Mouse (Mus musculus): Measurements from ENCODE around the gene 1700020D05Rik. TPM values are rescaled to one million over a fixed set of nuclear protein-coding genes. Genes with fewer than 3 reads are reported as not detected.

The 1700020D05Rik gene
- polyA plus RNA-seq, 1 experiment from 2014 or later: not detected

GRCm38 (mm10) chr19:5483386-5484359 lies 19.9 kb downstream of the 1700020D05Rik start:
- Histone ChIP-seq H3K36me3 (ENCODE audit: control insufficient read depth, insufficient read depth) (peaks cover 33% of the 10 kb centered on the region), H3K4me1 (ENCODE audit: control insufficient read depth, insufficient read depth, low read length) (peaks cover 15% of the 10 kb centered on the region), H3K27me3 (ENCODE audit: control insufficient read depth, insufficient read depth, low read length) (no peaks in the 10 kb centered on the region), H3K9ac (ENCODE audit: low read length) (no peak overlapping the region), H3K4me3 (ENCODE audit: low read length) (no peak overlapping the region), H3K9me3 (replicated peaks; ENCODE audit: control insufficient read depth, low read length) (no peaks in the 10 kb centered on the region), H3K27ac (ENCODE audit: low read length) (no peak overlapping the region), H3K4me2 (ENCODE audit: low read depth, low read length) (no peak overlapping the region)
- 91% methylated on average over 19 of the region's 19 CpGs for WGBS
- ATAC-seq (replicated peaks; ENCODE audit: extremely low read depth, insufficient read depth, low FRiP score): no peak

DNA sequence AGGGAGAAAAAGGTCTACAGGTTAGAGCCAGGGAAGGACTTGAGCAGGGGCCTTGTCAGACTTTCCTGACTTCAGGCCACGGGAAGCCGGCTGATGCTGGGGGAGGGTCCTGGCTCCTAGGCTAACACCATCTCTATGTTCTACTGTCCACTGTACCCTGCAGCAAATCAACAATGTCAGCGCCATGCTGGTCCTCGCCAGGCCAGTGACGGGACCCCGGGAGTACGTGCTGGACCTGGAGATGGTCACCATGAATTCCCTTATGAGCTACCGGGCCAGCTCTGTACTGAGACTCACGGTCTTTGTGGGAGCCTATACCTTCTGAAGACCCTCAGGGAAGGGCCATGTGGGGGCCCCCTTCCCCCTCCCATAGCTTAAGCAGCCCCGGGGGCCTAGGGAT lies 22.2 kb downstream of the 1700020D05Rik start:
- Histone ChIP-seq H3K4me1 (ENCODE audit: control insufficient read depth, insufficient read depth, low read length) (0 out of 2 replicates have a peak, but pooled peaks cover 1% of the 10 kb centered on the region), H3K9ac (ENCODE audit: low read length) (no peak overlapping the region), H3K4me2 (ENCODE audit: low read depth, low read length) (no peak overlapping the region), H3K27ac (ENCODE audit: low read length) (no peak overlapping the region), H3K4me3 (ENCODE audit: low read length) (no peak overlapping the region), H3K9me3 (replicated peaks; ENCODE audit: control insufficient read depth, low read length) (no peaks in the 10 kb centered on the region), H3K27me3 (ENCODE audit: control insufficient read depth, insufficient read depth, low read length) (no peaks in the 10 kb centered on the region), H3K36me3 (ENCODE audit: control insufficient read depth, insufficient read depth) (peaks cover 33% of the 10 kb centered on the region)
- WGBS: 89% methylated on average over 10 of the region's 10 CpGs
- ATAC-seq (replicated peaks; ENCODE audit: extremely low read depth, insufficient read depth, low FRiP score): no peak

- Histone ChIP-seq H3K9ac (ENCODE audit: low read length) (no peak overlapping the region), H3K4me2 (ENCODE audit: low read depth, low read length) (no peak overlapping the region), H3K4me1 (ENCODE audit: control insufficient read depth, insufficient read depth, low read length) (peaks cover 7% of the 10 kb centered on the region), H3K27me3 (ENCODE audit: control insufficient read depth, insufficient read depth, low read length) (no peaks in the 10 kb centered on the region), H3K4me3 (ENCODE audit: low read length) (no peak overlapping the region), H3K27ac (ENCODE audit: low read length) (no peak overlapping the region), H3K9me3 (replicated peaks; ENCODE audit: control insufficient read depth, low read length) (no peaks in the 10 kb centered on the region), H3K36me3 (ENCODE audit: control insufficient read depth, insufficient read depth) (peaks cover 23% of the 10 kb centered on the region)
- WGBS: 88% methylated on average over 10 of the region's 10 CpGs
- no peak for ATAC-seq (replicated peaks; ENCODE audit: extremely low read depth, insufficient read depth, low FRiP score)
Measured at GRCm38 (mm10) chr19:5480016-5480415, 23.6 kb downstream of the 1700020D05Rik start.

GRCm38 (mm10) chr19:5477668-5478300 lies 25.8 kb downstream of the 1700020D05Rik start:
- Histone ChIP-seq H3K4me1 (ENCODE audit: control insufficient read depth, insufficient read depth, low read length) (peaks cover 8% of the 10 kb centered on the region), H3K27ac (ENCODE audit: low read length) (no peak overlapping the region), H3K27me3 (ENCODE audit: control insufficient read depth, insufficient read depth, low read length) (no peaks in the 10 kb centered on the region), H3K9me3 (replicated peaks; ENCODE audit: control insufficient read depth, low read length) (no peaks in the 10 kb centered on the region), H3K36me3 (ENCODE audit: control insufficient read depth, insufficient read depth) (peaks cover 20% of the 10 kb centered on the region), H3K9ac (ENCODE audit: low read length) (no peak overlapping the region), H3K4me3 (ENCODE audit: low read length) (no peak overlapping the region), H3K4me2 (ENCODE audit: low read depth, low read length) (no peak overlapping the region)
- 90% methylated on average over 18 of the region's 18 CpGs for WGBS
- no peak for ATAC-seq (replicated peaks; ENCODE audit: extremely low read depth, insufficient read depth, low FRiP score)

DNA sequence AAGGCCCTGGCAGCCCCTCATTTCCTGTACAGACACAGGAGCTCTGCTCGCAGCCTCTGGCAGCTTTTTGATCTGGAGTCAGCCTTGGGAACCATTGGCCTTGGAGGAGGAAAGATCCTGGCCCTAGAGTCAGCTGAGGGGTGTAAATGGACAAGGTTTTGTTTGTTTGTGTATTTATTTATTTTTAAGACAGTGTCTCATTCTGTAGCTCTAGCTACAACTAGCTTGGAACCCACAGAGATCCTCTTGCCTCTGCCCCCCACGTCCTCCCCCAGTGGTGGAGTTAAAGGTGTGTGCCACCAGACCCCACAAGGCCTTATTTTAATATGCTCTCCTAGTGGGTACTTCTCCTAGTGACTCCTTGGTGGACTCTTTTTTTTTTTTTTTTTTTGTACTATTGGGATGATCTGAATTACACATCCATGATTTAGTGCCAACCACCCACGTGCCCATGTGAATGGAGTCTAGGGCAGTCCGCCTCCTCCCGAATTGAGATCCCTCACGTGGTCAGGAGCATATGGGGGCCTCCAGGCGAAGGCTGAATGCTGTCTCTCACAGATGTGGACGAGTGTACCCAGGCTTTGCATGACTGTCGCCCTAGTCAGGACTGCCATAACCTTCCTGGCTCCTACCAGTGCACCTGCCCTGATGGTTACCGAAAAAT lies 26.5 kb downstream of the 1700020D05Rik start:
- Histone ChIP-seq H3K27me3 (ENCODE audit: control insufficient read depth, insufficient read depth, low read length) (no peaks in the 10 kb centered on the region), H3K36me3 (ENCODE audit: control insufficient read depth, insufficient read depth) (peaks cover 14% of the 10 kb centered on the region), H3K9me3 (replicated peaks; ENCODE audit: control insufficient read depth, low read length) (no peaks in the 10 kb centered on the region), H3K9ac (ENCODE audit: low read length) (no peak overlapping the region), H3K4me2 (ENCODE audit: low read depth, low read length) (no peak overlapping the region), H3K4me3 (ENCODE audit: low read length) (no peak overlapping the region), H3K27ac (ENCODE audit: low read length) (no peak overlapping the region), H3K4me1 (ENCODE audit: control insufficient read depth, insufficient read depth, low read length) (peaks cover 8% of the 10 kb centered on the region)
- no peak for ATAC-seq (replicated peaks; ENCODE audit: extremely low read depth, insufficient read depth, low FRiP score)
- 85% methylated on average over 10 of the region's 10 CpGs for WGBS

DNA sequence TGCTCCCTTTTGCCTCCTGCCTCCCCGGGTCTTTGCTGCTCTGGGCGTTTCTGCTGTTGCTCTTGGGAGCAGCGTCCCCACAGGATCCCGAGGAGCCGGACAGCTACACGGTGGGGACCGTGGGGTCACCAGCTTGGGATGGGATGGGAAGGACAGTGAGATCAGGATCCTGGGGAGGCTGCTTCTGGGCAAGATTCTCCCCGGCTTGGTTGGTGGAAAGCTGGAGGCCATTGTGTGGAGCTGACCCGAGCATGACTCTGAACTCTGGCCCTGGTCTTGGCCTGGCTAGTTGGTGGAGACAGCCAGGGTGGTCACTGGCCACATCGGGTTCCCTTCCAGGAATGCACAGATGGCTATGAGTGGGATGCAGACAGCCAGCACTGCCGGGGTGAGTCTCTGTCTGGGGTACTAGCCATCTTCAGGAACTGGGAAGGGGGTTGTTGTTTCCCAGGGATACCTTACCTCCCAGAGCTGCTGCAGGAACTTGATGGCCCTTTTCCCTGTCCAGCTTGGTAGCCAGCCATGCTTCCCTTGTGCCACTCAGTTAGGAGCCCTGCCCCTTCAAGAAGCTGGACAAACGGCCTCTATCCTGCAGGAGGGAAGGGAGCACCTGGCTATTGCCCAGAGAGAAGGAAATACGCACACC lies 28.4 kb downstream of the 1700020D05Rik start:
- ATAC-seq (replicated peaks; ENCODE audit: extremely low read depth, insufficient read depth, low FRiP score): 0 out of 2 replicates have a peak, but pooled peaks have one; percentile 1
- WGBS: 20% methylated on average over 13 of the region's 13 CpGs

DNA sequence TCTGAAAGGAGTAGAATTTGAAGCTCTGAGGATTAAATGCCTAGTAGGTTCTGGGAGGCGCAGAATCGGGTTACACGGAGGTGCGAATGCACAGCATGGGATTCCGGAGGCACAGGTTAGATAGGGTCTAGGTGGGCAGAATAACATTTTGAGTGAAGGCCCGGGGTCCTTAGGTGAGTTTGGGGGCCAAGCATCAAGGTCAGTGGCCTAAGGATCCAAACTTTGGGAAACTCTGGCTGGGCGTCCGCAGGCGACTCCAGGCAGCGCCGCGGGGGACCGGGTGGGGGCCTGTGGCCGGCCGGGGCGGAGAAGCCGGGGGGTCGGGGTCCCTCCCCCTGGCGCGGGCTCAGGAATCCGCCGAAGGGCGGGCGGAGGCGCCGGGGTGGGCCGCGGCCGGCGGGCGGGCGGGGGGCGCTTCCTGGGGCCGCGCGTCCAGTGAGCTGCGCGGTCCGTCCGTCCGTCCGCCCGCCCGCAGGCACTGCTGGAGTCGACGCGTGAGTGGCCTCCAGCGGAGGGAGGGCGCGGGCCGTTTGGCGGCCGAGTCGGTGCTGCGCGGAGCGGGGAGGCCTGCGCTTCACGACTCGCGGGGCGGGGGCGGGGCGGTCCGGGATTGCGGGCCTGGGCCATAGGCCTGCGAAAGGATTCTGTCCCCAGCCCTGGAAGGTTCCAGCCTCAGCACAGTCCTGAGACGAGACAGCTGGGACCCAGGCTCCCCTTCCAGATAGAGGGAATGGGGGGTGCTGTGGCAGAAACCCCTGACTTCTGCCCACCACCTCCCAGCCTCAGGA lies 29.1 kb downstream of the 1700020D05Rik start:
- Histone ChIP-seq H3K9ac (ENCODE audit: low read length) (peak overlapping the region; percentile 90), H3K4me3 (ENCODE audit: low read length) (peak overlapping the region; percentile 72), H3K9me3 (replicated peaks; ENCODE audit: control insufficient read depth, low read length) (no peaks in the 10 kb centered on the region), H3K36me3 (ENCODE audit: control insufficient read depth, insufficient read depth) (no peaks in the 10 kb centered on the region; the same call in 1 of the 2 replicates), H3K4me1 (ENCODE audit: control insufficient read depth, insufficient read depth, low read length) (peaks cover 8% of the 10 kb centered on the region), H3K4me2 (ENCODE audit: low read depth, low read length) (peak overlapping the region; percentile 97), H3K27me3 (ENCODE audit: control insufficient read depth, insufficient read depth, low read length) (no peaks in the 10 kb centered on the region), H3K27ac (ENCODE audit: low read length) (peak overlapping the region; percentile 86)
- under 1% methylated on average over 47 of the region's 68 CpGs for WGBS
- peak; percentile 59 for ATAC-seq (replicated peaks; ENCODE audit: extremely low read depth, insufficient read depth, low FRiP score)

More for the DNA sequence above, 28.4 kb downstream of the 1700020D05Rik start:
- Histone ChIP-seq H3K9me3 (replicated peaks; ENCODE audit: control insufficient read depth, low read length) (no peaks in the 10 kb centered on the region), H3K36me3 (ENCODE audit: control insufficient read depth, insufficient read depth) (peaks cover 3% of the 10 kb centered on the region), H3K4me3 (ENCODE audit: low read length) (peak overlapping the region; percentile 72), H3K27ac (ENCODE audit: low read length) (peak overlapping the region; percentile 86), H3K4me1 (ENCODE audit: control insufficient read depth, insufficient read depth, low read length) (peaks cover 8% of the 10 kb centered on the region), H3K4me2 (ENCODE audit: low read depth, low read length) (peak overlapping the region; percentile 97), H3K9ac (ENCODE audit: low read length) (peak overlapping the region; percentile 90), H3K27me3 (ENCODE audit: control insufficient read depth, insufficient read depth, low read length) (no peaks in the 10 kb centered on the region)

DNA sequence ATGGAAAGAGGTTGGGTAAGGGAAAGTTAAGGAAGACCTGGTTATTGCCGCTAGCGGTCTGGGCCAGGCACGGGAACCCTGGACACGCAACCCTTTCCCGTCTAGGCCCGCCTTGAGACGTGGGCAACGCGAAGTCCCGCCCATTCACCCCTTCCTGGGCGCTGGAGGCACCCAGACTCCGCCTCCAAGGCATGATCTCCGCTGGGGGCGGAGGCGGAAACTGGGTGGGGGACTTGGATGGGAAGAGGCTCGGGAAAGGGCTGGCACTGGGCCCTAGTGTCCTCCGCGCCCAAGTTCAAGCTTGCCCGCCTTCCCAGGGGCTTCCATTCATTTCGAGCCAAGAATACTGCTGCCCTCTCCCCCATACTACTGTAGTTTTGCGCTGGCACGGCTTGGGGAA lies 29.9 kb downstream of the 1700020D05Rik start, which contains the start of gene Efemp2:
Efemp2 (plus strand) TSS at position 235 of the 400 bp plus-strand sequence.
- peak within 1 kb of the TSS; percentile 90 for H3K9ac ChIP-seq (ENCODE audit: low read length)
- H3K36me3 ChIP-seq (ENCODE audit: control insufficient read depth, insufficient read depth): no peaks in the 10 kb centered on the region; the same call in 1 of the 2 replicates
- no peaks in the 10 kb centered on the region for H3K9me3 ChIP-seq (replicated peaks; ENCODE audit: control insufficient read depth, low read length)
- H3K27me3 ChIP-seq (ENCODE audit: control insufficient read depth, insufficient read depth, low read length): no peaks in the 10 kb centered on the region
- peak within 1 kb of the TSS; percentile 97 for H3K4me2 ChIP-seq (ENCODE audit: low read depth, low read length)
- peaks cover 8% of the 10 kb centered on the region for H3K4me1 ChIP-seq (ENCODE audit: control insufficient read depth, insufficient read depth, low read length)
- WGBS: 2% methylated on average over 22 of the region's 22 CpGs
- peak within 1 kb of the TSS; percentile 86 for H3K27ac ChIP-seq (ENCODE audit: low read length)
- peak within 1 kb of the TSS; percentile 72 for H3K4me3 ChIP-seq (ENCODE audit: low read length)
- ATAC-seq (replicated peaks; ENCODE audit: extremely low read depth, insufficient read depth, low FRiP score): peak; percentile 73

Data from heart, embryonic 16.5 days (tissue).